Mouse (Mus musculus) heart, embryonic 16.5 days (tissue): ENCODE results near the gene Rab11b. TPM values are rescaled to one million over a fixed set of nuclear protein-coding genes. Genes with fewer than 3 reads are reported as not detected.

Source experiments
- ATAC-seq: fragments of 200-750 bp; cut with Nextera tagmentation; replicated peaks from 2 replicates; pipeline ENCODE4 v1.8.0; 2017; ENCODE audit warnings: moderate number of reproducible peaks; ENCODE audit not compliant: insufficient read depth, low FRiP score; ENCODE audit errors: extremely low read depth
- H3K27ac ChIP-seq: fragments of 300-500 bp; sonication (generic); 2 replicates; pipeline ENCODE4 v1.5.1; 2014; ENCODE audit warnings: mild to moderate bottlenecking, low read length, control low read depth, moderate library complexity
- H3K27me3 ChIP-seq: fragments of 300-500 bp; sonication (generic); 2 replicates; pipeline ENCODE4 v1.6.1; 2014; ENCODE audit warnings: low read length, mixed read lengths; ENCODE audit not compliant: control insufficient read depth, insufficient read depth
- H3K36me3 ChIP-seq: fragments of 300-500 bp; sonication (generic); 2 replicates; pipeline ENCODE4 v1.6.1; 2014; ENCODE audit not compliant: control insufficient read depth, insufficient read depth
- H3K4me1 ChIP-seq: fragments of 300-500 bp; sonication (generic); 2 replicates; pipeline ENCODE4 v1.6.1; 2014; ENCODE audit warnings: low read length, mixed read lengths; ENCODE audit not compliant: control insufficient read depth, insufficient read depth
- H3K4me2 ChIP-seq: fragments of 300-500 bp; sonication (generic); 2 replicates; pipeline ENCODE4 v1.6.1; 2014; ENCODE audit warnings: low read depth, mild to moderate bottlenecking, control low read depth, low read length
- H3K4me3 ChIP-seq: fragments of 300-500 bp; sonication (generic); 2 replicates; pipeline ENCODE4 v1.5.1; 2014; ENCODE audit warnings: mild to moderate bottlenecking, control low read depth, low read length
- H3K9ac ChIP-seq: fragments of 300-500 bp; sonication (generic); 2 replicates; pipeline ENCODE4 v1.6.1; 2014; ENCODE audit warnings: low read length, control low read depth
- H3K9me3 ChIP-seq: fragments of 300-500 bp; sonication (generic); replicated peaks from 2 replicates; pipeline ENCODE4 v1.6.1; 2016; ENCODE audit warnings: low read length; ENCODE audit not compliant: control insufficient read depth
- WGBS: fragments of 180-500 bp; shearing (Covaris S2); extraction: QIAGEN DNeasy Blood & Tissue Kit; methylation state at CpG from one replicate; pipeline ENCODE4 v1.1.7; 2014; 5-methylcytosine and 5-hydroxymethylcytosine counted together
- polyA plus RNA-seq: library from polyadenylated mRNA; unstranded; fragments of >200 nt; fragmentation: Nextera tagmentation; extraction: Ambion mirVana; gene quantifications from 2 replicates; pipeline ENCODE4 v1.2.1, GENCODE M21; 2015

The Rab11b gene
- polyA plus RNA-seq, 1 experiment from 2014 or later = 304 TPM

GRCm38 (mm10) chr17:33786375-33786774 is 26.0 kb upstream of the Rab11b start:
- peaks cover 33% of the 10 kb centered on the region for H3K4me1 ChIP-seq
- no peak overlapping the region for H3K27ac ChIP-seq
- 75% methylated on average over 18 of the region's 18 CpGs for WGBS
- no peak overlapping the region for H3K4me2 ChIP-seq
- no peak overlapping the region for H3K9ac ChIP-seq
- H3K36me3 ChIP-seq = no peaks in the 10 kb centered on the region
- no peak for ATAC-seq
- no peak overlapping the region for H3K4me3 ChIP-seq
- H3K9me3 ChIP-seq = no peaks in the 10 kb centered on the region
- H3K27me3 ChIP-seq = no peaks in the 10 kb centered on the region

- Histone ChIP-seq H3K27ac (no peak overlapping the region), H3K4me3 (no peak overlapping the region), H3K9me3 (no peaks in the 10 kb centered on the region), H3K36me3 (no peaks in the 10 kb centered on the region), H3K27me3 (no peaks in the 10 kb centered on the region), H3K4me1 (peaks cover 46% of the 10 kb centered on the region), H3K9ac (no peak overlapping the region), H3K4me2 (no peak overlapping the region)
- ATAC-seq = no peak
- 62% methylated on average over 2 of the region's 2 CpGs for WGBS
Measured at GRCm38 (mm10) chr17:33784939-33785338, 24.6 kb upstream of the Rab11b start.

GRCm38 (mm10) chr17:33783408-33783807 is 23.1 kb upstream of the Rab11b start:
- Histone ChIP-seq H3K4me1 (peaks cover 59% of the 10 kb centered on the region), H3K36me3 (no peaks in the 10 kb centered on the region), H3K9ac (no peak overlapping the region), H3K4me3 (no peak overlapping the region), H3K27ac (peak overlapping the region; percentile 68), H3K9me3 (no peaks in the 10 kb centered on the region), H3K27me3 (no peaks in the 10 kb centered on the region), H3K4me2 (no peak overlapping the region)
- no peak for ATAC-seq

GRCm38 (mm10) chr17:33782067-33782466 is 21.7 kb upstream of the Rab11b start:
- Histone ChIP-seq H3K4me3 (peak overlapping the region; percentile 58), H3K4me1 (peaks cover 62% of the 10 kb centered on the region), H3K27me3 (no peaks in the 10 kb centered on the region), H3K4me2 (peak overlapping the region; percentile 93), H3K9ac (peak overlapping the region; percentile 76), H3K27ac (peak overlapping the region; percentile 96), H3K36me3 (peaks cover 4% of the 10 kb centered on the region; the same call in 1 of the 2 replicates), H3K9me3 (no peaks in the 10 kb centered on the region)
- 42% methylated on average over 4 of the region's 4 CpGs for WGBS
- no peak for ATAC-seq

GRCm38 (mm10) chr17:33781124-33781977 is 21.0 kb upstream of the Rab11b start, which contains the start of gene Angptl4:
Gene Angptl4 (minus strand): TSS chr17:33781830.
- peaks cover 62% of the 10 kb centered on the region for H3K4me1 ChIP-seq
- 1% methylated on average over 50 of the region's 50 CpGs for WGBS
- peak within 1 kb of the TSS; percentile 93 for H3K4me2 ChIP-seq
- peak; percentile 63 for ATAC-seq
- H3K4me3 ChIP-seq = peak within 1 kb of the TSS; percentile 58
- H3K27ac ChIP-seq = peak within 1 kb of the TSS; percentile 96
- no peaks in the 10 kb centered on the region for H3K9me3 ChIP-seq
- no peaks in the 10 kb centered on the region for H3K27me3 ChIP-seq
- peak within 1 kb of the TSS; percentile 76 for H3K9ac ChIP-seq
- H3K36me3 ChIP-seq = peaks cover 11% of the 10 kb centered on the region

- peak overlapping the region; percentile 58 for H3K4me3 ChIP-seq
- 66% methylated on average over 5 of the region's 5 CpGs for WGBS
- H3K27ac ChIP-seq = peak overlapping the region; percentile 96
- no peaks in the 10 kb centered on the region for H3K9me3 ChIP-seq
- H3K9ac ChIP-seq = peak overlapping the region; percentile 76
- H3K4me2 ChIP-seq = peak overlapping the region; percentile 93
- ATAC-seq = no peak
- peaks cover 14% of the 10 kb centered on the region for H3K36me3 ChIP-seq
- peaks cover 62% of the 10 kb centered on the region for H3K4me1 ChIP-seq
- no peaks in the 10 kb centered on the region for H3K27me3 ChIP-seq
Measured at GRCm38 (mm10) chr17:33780431-33780830, 20.1 kb upstream of the Rab11b start.

GRCm38 (mm10) chr17:33779967-33780295 is 19.6 kb upstream of the Rab11b start:
- Histone ChIP-seq H3K27me3 (no peaks in the 10 kb centered on the region), H3K4me3 (peak overlapping the region; percentile 58), H3K9me3 (no peaks in the 10 kb centered on the region), H3K27ac (peak overlapping the region; percentile 96), H3K4me2 (peak overlapping the region; percentile 93), H3K36me3 (peaks cover 18% of the 10 kb centered on the region), H3K4me1 (peaks cover 58% of the 10 kb centered on the region), H3K9ac (peak overlapping the region; percentile 57)
- WGBS = 72% methylated on average over 5 of the region's 5 CpGs
- no peak for ATAC-seq

- 26% methylated on average over 9 of the region's 9 CpGs for WGBS
- Histone ChIP-seq H3K9ac (peak overlapping the region; percentile 63), H3K27me3 (no peaks in the 10 kb centered on the region), H3K27ac (peak overlapping the region; percentile 96), H3K36me3 (peaks cover 19% of the 10 kb centered on the region), H3K4me1 (peaks cover 54% of the 10 kb centered on the region), H3K9me3 (no peaks in the 10 kb centered on the region), H3K4me2 (peak overlapping the region; percentile 93), H3K4me3 (peak overlapping the region; percentile 58)
- ATAC-seq = peak; percentile 85
Measured at GRCm38 (mm10) chr17:33779271-33779966, 19.1 kb upstream of the Rab11b start.

- no peak overlapping the region for H3K27ac ChIP-seq
- peaks cover 19% of the 10 kb centered on the region for H3K36me3 ChIP-seq
- H3K9ac ChIP-seq = no peak overlapping the region
- H3K4me3 ChIP-seq = no peak overlapping the region
- H3K4me1 ChIP-seq = peaks cover 20% of the 10 kb centered on the region
- H3K9me3 ChIP-seq = no peaks in the 10 kb centered on the region
- no peak for ATAC-seq
- H3K4me2 ChIP-seq = no peak overlapping the region
- H3K27me3 ChIP-seq = no peaks in the 10 kb centered on the region
- WGBS = 94% methylated on average over 4 of the region's 4 CpGs
Measured at GRCm38 (mm10) chr17:33775287-33775686, 15.0 kb upstream of the Rab11b start.
